Mouse (Mus musculus) urinary bladder, postnatal 36 days (tissue): Measurements from ENCODE around the gene Usp40.
"Not testable (repeated sequence)": the region's sequence is repeated elsewhere in the genome, so short reads cannot be mapped to it uniquely, and the experiment has no call there.

Source experiments
- DNase-seq, 2 experiments: peaks; one replicate each; pipeline ENCODE4 v3.0.0; 2022; ENCODE audit warnings: low spot score in 2 of 2, mixed read lengths in 1 of 2

Gene Usp40

DNA sequence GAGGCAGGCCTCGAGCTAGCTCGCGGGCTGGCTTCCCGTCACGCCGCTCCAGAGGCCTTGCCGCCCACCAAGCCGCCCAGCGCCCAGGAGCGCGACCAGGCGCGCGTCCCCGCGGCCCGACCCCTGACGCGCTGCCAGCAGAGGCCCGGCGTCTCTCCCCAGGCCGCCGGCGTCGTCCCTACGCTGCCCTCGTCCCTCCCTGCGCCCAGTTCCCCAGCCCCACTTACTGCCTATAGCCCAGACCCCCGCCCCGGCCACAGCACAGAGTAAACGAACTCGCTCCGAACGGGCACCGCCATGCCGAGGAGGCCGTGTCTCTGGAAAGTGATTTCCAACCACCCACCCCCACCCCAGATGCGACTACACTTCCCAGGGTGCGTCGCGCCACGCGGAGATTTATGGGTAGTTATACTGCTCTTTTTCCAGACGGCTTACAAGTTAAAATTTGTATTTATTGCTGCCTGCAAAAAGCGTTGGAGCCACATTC lies at the start of gene Usp40:
Gene Usp40 (minus strand): TSS at position 341 of the 487 bp plus-strand sequence.
- peak; percentile 70 to 71 for DNase-seq

DNA sequence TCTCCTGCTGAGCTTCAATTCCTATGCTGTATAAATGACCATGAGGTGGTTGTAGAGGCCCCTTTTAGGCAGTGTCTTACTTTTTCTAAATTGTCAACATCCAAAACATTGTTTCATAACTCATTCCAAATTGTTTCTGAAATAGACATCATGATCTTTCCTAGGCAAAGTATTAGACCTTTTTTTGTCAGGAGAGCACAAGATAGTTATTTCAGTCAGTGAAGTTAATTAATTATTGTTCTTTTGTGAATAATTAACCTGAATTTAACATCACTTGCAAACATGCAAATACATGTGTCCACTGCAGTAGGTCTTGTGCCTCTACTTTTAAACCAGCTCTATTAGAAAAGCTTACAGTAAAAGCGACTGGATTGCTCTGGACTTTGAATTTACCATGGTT lies 46.7 kb upstream of the Usp40 start, which contains the start of gene Ugt1a10:
Gene Ugt1a10 (plus strand): TSS at position 301 of the 400 bp plus-strand sequence.
- DNase-seq = no peak

DNA sequence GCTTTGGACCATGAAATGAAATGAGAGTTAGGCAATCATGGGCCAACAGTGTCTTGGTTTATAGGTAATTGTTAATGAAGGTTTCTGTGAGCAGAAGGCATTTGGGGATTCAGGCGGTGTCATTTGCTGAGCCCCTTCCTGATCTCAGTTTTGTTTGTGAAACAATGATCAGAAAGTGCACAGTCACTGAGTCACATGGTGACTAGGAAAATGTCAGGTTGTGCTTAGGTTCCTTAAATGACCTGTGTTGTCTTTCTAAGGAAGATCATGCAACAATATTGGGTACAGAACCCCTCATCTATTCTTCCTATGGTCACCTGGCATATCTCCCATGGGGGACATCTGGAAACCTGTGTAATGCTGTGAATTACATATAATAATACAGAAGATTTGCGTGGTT lies 39.1 kb upstream of the Usp40 start:
- DNase-seq = not testable (repeated sequence)

GRCm38 (mm10) chr1:88044832-88045437 lies 36.6 kb upstream of the Usp40 start:
- DNase-seq = not testable (repeated sequence)

DNA sequence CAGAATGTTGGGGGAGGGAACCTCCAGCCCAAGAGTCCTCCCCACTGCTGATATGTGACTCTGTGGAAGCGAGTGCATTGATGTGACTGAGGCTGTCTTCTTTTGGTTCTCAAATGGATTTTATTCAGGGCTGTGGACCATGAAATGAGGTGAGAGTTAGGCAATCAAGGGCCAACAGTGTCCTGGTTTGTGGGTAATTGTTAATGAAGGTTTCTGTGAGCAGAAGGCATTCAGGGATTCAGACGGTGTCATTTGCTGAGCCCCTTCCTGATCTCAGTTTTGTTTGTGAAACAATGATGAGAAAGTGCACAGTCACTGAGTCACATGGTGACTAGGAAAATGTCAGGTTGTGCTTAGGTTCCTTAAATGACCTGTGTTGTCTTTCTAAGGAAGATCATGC lies 34.7 kb upstream of the Usp40 start:
- DNase-seq = not testable (repeated sequence)

DNA sequence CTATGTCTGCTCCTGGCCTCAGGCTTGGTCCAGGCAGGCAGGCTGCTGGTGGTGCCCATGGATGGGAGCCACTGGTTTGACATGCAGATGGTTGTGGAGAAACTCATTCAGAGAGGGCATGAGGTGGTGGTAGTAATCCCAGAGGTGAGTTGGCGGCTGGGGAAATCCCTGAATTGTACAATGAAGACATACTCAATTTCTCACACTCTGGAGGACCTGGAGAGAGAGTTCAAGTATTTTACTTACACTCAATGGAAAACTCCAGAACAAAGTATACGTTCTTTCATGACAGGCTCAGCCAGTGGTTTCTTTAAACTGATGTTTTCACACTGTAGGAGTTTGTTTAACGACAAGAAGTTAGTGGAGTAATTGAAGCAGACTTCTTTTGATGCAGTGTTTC lies 16.9 kb upstream of the Usp40 start:
- not testable (repeated sequence) for DNase-seq

- no peak for DNase-seq
Observed at GRCm38 (mm10) chr1:88015371-88015770, 7.0 kb upstream of the Usp40 start.

- DNase-seq = no peak
Observed at GRCm38 (mm10) chr1:88014671-88015070, 6.3 kb upstream of the Usp40 start.

- no peak for DNase-seq
Observed at GRCm38 (mm10) chr1:88014194-88014593, 5.8 kb upstream of the Usp40 start.

GRCm38 (mm10) chr1:88013726-88014125 lies 5.4 kb upstream of the Usp40 start:
- no peak for DNase-seq

- no peak for DNase-seq
Observed at GRCm38 (mm10) chr1:88009521-88009920, 1.2 kb upstream of the Usp40 start.

DNA sequence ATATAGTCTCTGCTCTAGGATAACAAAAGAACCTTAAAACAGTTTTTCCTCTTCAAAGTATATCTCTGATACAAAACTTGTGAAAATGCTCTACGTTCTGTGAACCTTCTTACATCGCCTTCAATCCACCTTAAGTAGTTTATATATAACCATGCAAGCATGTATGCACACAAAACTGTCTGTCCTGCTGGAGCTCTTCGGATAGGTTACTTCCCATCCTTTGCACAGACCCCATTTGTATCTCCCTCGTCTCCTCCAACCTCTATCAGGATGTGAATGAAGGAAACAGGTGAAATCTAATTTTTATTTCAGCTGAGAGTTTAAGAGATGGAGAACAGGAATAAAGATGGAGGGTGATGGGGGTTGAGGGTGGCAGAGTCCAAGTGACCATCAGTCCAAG lies 384 bp upstream of the Usp40 start:
- DNase-seq = no peak

GRCm38 (mm10) chr1:88007692-88008210 lies 600 bp downstream of the Usp40 start:
- no peak for DNase-seq

GRCm38 (mm10) chr1:87992716-87993115 lies 15.6 kb downstream of the Usp40 start:
- DNase-seq = no peak

GRCm38 (mm10) chr1:87982291-87982690 lies 26.1 kb downstream of the Usp40 start:
- DNase-seq = no peak

DNA sequence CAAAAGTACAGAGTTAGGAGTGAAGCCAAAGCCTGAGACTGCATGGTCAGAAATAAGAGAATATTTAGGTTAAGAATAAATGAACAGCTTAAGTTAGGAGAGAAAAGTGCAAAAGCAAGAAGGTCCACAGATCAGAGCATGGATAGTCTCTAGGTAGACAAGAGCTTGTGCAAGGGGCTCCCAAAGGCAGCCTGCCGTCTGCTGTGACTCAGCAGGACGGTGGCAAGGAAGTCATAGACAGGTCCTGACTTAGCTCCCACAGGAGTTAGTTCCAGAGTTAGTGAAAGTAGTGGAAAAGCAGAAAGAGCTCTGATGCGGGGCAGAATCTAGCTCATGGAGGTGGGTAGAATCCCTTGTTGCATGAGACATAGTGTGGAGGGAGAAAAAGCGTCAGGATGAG lies 38.0 kb downstream of the Usp40 start:
- no peak for DNase-seq

- no peak for DNase-seq
Observed at GRCm38 (mm10) chr1:87961459-87962167, 46.7 kb downstream of the Usp40 start.

GRCm38 (mm10) chr1:87960752-87961151 lies 47.6 kb downstream of the Usp40 start:
- no peak for DNase-seq

GRCm38 (mm10) chr1:87959998-87960431 lies 48.3 kb downstream of the Usp40 start:
- DNase-seq = no peak

- DNase-seq = no peak
Observed at GRCm38 (mm10) chr1:87959532-87959931, 48.8 kb downstream of the Usp40 start.

DNA sequence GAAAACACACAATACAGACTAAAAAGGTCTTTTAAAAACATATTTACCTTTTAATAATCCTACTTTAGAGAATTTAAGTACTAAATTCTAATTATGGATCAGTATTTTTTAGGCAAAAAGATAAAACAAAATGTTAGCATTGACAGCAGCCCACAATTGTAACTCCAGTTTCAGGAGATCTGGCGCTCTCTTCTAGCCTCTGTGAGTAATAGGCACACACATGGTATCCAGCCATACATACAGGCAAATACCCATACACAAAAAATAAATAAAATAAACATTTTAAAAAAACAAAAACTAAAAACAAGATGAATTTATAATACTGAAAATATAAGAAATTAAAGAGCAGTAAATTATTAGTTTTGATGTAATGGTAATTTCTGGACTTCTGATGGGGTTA lies 49.4 kb downstream of the Usp40 start:
- DNase-seq = no peak

DNA sequence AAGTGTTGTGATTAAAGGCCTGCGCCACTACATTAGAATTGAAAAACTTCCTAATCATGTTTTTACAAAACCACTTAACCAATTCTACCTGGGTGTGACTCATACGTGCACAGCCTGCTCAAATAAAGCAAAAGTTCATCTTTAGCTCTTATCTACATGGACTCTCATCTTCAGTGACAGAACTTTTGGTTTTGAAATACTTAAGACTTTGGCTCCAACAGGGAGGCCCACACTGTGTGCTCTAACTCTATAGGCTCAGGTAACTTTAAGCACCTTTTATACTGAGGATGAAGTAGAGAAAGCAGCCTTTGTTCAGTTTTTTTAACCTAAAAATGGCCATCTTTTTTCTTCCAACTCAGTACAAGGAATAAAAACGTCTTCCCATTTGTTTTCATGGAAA lies 55.3 kb downstream of the Usp40 start:
- DNase-seq = no peak

- no peak for DNase-seq
Observed at GRCm38 (mm10) chr1:87951641-87952040, 56.7 kb downstream of the Usp40 start.
